Mouse (Mus musculus): ENCODE results near the gene Sytl2. TPM values are rescaled to one million over a fixed set of nuclear protein-coding genes. Genes with fewer than 3 reads are reported as not detected.

The Sytl2 gene
- 10.1 and 11.1 TPM in 2 replicates for polyA plus RNA-seq (2015; fragmentation: Nextera tagmentation; extraction: Ambion mirVana)

DNA sequence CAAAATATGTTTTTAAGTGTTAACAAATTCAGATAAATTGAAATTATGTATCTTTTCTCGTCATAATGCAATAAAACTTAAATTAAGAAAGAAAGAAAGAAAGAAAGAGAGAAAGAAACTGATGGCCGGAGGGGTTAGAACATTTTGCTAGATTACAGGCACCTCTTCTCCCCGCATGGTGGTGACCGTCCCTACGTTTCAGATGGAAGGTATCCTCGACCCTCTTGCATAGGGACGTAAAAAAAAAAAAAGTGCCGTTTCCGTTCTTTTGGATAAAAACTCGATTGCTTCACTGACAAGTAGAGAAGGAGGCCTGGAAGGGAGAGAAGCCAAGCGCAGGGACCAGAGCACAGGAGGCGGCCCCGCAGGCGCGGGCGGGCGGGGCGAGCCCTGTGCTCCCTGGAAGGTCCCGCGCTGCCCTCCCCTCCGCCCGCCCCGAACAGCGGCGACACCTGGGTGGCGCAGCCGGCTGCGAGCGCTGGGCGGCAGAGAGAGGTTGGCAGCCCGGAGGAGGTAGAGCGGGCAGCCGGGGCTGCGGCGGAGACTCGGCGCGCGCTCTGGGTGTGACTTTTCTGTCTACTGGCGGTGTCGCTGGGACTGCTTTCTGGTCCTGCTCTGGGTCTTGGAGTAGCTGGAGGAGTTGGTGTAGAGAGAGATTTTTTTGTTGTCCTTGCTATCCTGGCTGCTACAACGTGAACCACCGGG is at the start of gene Sytl2:
Gene Sytl2 (plus strand): TSS at position 311 of the 705 bp plus-strand sequence.
- ATAC-seq (ENCODE audit: low FRiP score, low TSS enrichment) = peak; percentile 94
- peak within 1 kb of the TSS; percentile 59 for H3K4me3 ChIP-seq (ENCODE audit: low read length)
- H3K27ac ChIP-seq (ENCODE audit: low read length) = 0 out of 2 replicates have a peak within 1 kb of the TSS, but pooled peaks have one; percentile 20
- peak within 1 kb of the TSS; percentile 70 for H3K9ac ChIP-seq (replicated peaks; ENCODE audit: low read length)
- WGBS = 1% methylated on average over 43 of the region's 43 CpGs
- H3K9me3 ChIP-seq (ENCODE audit: low read length) = no peaks in the 10 kb centered on the region
- H3K4me2 ChIP-seq (replicated peaks; ENCODE audit: low read depth, low read length) = peak within 1 kb of the TSS; percentile 98
- H3K36me3 ChIP-seq (ENCODE audit: insufficient read depth, low read length) = no peaks in the 10 kb centered on the region
- H3K4me1 ChIP-seq (ENCODE audit: insufficient read depth, low read length) = no peaks in the 10 kb centered on the region; the same call in 1 of the 2 replicates
- no peaks in the 10 kb centered on the region for H3K27me3 ChIP-seq (ENCODE audit: insufficient read depth, low read length)

DNA sequence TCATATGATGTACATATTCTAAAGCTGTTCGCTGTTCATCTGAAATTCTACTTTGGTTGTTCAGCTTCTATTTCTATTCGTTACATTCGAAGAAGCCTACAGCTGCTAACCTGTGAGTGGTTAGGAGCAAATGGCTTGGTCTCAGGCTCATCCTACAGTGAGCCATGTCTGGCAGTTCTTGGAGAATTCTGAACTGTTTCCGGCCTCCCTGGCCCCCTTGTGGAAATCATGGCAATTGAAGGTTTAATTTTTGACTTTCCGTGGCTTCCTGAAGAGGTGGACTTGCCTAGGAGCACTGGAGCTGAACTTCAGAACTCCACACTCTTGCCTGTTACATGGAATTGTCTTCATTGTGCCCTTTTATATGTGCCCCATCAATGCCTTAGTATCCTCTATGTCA is 49.1 kb upstream of the Sytl2 start:
- no peak for ATAC-seq (ENCODE audit: low FRiP score, low TSS enrichment)
- no peak overlapping the region for H3K4me2 ChIP-seq (replicated peaks; ENCODE audit: low read depth, low read length)
- H3K4me1 ChIP-seq (ENCODE audit: insufficient read depth, low read length) = no peaks in the 10 kb centered on the region
- H3K9ac ChIP-seq (replicated peaks; ENCODE audit: low read length) = no peak overlapping the region
- WGBS = 72% methylated on average over 5 of the region's 5 CpGs
- H3K4me3 ChIP-seq (ENCODE audit: low read length) = no peak overlapping the region
- H3K36me3 ChIP-seq (ENCODE audit: insufficient read depth, low read length) = no peaks in the 10 kb centered on the region
- H3K27me3 ChIP-seq (ENCODE audit: insufficient read depth, low read length) = no peaks in the 10 kb centered on the region
- H3K27ac ChIP-seq (ENCODE audit: low read length) = no peak overlapping the region
- H3K9me3 ChIP-seq (ENCODE audit: low read length) = no peaks in the 10 kb centered on the region

DNA sequence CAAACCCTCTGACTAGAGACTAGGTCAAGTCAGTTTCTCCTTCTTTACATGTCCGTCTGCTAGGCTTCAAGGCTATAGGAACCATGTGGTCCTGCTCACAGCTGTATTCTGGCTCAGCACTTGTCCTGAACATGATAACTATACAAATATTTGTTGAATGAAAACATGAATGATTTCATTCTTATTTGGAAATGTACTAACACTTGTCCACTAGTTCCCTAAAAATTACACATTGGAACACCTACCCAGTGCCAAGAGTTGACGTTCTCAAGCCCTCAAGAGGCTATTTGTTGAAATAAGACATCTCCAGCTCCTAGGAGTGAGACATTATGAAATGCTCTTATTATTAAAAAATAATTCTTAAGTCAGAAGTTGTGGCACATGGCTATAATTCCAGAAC is 43.4 kb upstream of the Sytl2 start:
- Histone ChIP-seq H3K4me3 (ENCODE audit: low read length) (no peak overlapping the region), H3K27ac (ENCODE audit: low read length) (no peak overlapping the region), H3K9ac (replicated peaks; ENCODE audit: low read length) (no peak overlapping the region), H3K4me1 (ENCODE audit: insufficient read depth, low read length) (no peaks in the 10 kb centered on the region), H3K27me3 (ENCODE audit: insufficient read depth, low read length) (0 out of 2 replicates have a peak, but pooled peaks cover 2% of the 10 kb centered on the region), H3K9me3 (ENCODE audit: low read length) (no peaks in the 10 kb centered on the region), H3K4me2 (replicated peaks; ENCODE audit: low read depth, low read length) (no peak overlapping the region), H3K36me3 (ENCODE audit: insufficient read depth, low read length) (no peaks in the 10 kb centered on the region)
- no peak for ATAC-seq (ENCODE audit: low FRiP score, low TSS enrichment)
- WGBS = 85% methylated on average over 2 of the region's 2 CpGs

DNA sequence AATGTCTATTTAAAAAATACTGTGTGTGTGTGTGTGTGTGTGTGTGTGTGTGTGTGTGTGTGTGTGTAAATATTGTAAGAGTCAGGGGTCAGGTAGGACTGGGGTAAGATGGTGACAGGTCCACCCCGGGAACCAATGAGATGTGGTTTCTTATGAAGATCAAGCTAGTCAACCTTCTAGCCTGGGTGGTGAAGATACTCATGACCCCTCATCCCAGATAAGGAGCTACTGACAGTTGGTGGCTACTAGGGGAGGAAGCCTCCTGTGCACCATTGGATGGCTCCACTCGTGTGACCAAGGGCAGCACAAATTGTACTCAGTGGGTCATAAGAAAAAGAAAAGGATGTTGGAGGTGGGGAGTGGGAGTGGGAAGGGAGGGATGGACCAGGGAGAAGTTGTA is 42.2 kb upstream of the Sytl2 start:
- Histone ChIP-seq H3K36me3 (ENCODE audit: insufficient read depth, low read length) (no peaks in the 10 kb centered on the region), H3K4me1 (ENCODE audit: insufficient read depth, low read length) (no peaks in the 10 kb centered on the region), H3K4me3 (ENCODE audit: low read length) (no peak overlapping the region), H3K4me2 (replicated peaks; ENCODE audit: low read depth, low read length) (no peak overlapping the region), H3K27ac (ENCODE audit: low read length) (no peak overlapping the region), H3K9ac (replicated peaks; ENCODE audit: low read length) (no peak overlapping the region), H3K27me3 (ENCODE audit: insufficient read depth, low read length) (0 out of 2 replicates have a peak, but pooled peaks cover 2% of the 10 kb centered on the region), H3K9me3 (ENCODE audit: low read length) (no peaks in the 10 kb centered on the region)
- 76% methylated on average over 2 of the region's 2 CpGs for WGBS
- ATAC-seq (ENCODE audit: low FRiP score, low TSS enrichment) = no peak

DNA sequence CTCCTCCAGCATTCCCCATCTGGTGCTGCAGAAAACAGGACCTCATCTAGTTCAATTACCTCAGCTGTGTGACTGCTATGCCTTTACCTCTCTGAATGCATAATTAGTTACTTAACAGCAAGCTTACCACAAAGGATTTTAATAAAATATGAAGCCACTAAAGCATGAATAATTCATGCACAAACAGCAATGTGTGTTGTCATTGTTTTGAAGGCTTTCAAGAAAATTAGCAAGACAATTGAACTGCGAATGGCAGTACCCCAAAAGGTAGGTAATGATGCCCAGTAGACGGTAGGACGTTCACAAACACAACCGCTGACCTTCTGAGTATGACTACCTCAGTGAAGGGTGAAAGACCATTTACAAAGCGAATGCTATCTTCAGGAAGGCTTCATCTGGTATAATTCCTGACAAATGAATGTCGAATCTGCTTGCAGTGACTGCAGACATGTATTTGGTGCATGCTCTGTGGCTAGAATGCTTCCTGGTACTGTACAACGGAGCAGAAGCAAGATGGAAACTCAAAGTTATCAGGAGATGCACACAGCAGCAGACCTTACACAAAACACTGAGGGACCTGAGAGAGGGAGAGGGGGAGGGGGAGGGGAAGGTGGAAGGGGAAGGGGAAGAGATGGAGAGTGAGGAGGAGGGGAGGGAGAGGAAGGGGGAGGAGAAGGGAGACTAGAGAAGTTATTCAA is 40.0 kb upstream of the Sytl2 start:
- no peak overlapping the region for H3K4me2 ChIP-seq (replicated peaks; ENCODE audit: low read depth, low read length)
- H3K9me3 ChIP-seq (ENCODE audit: low read length) = no peaks in the 10 kb centered on the region
- WGBS = 33% methylated on average over 7 of the region's 7 CpGs
- H3K36me3 ChIP-seq (ENCODE audit: insufficient read depth, low read length) = no peaks in the 10 kb centered on the region
- no peak overlapping the region for H3K27ac ChIP-seq (ENCODE audit: low read length)
- H3K4me3 ChIP-seq (ENCODE audit: low read length) = no peak overlapping the region
- H3K27me3 ChIP-seq (ENCODE audit: insufficient read depth, low read length) = 0 out of 2 replicates have a peak, but pooled peaks cover 2% of the 10 kb centered on the region
- H3K4me1 ChIP-seq (ENCODE audit: insufficient read depth, low read length) = 0 out of 2 replicates have a peak, but pooled peaks cover 5% of the 10 kb centered on the region
- H3K9ac ChIP-seq (replicated peaks; ENCODE audit: low read length) = no peak overlapping the region
- ATAC-seq (ENCODE audit: low FRiP score, low TSS enrichment) = no peak

DNA sequence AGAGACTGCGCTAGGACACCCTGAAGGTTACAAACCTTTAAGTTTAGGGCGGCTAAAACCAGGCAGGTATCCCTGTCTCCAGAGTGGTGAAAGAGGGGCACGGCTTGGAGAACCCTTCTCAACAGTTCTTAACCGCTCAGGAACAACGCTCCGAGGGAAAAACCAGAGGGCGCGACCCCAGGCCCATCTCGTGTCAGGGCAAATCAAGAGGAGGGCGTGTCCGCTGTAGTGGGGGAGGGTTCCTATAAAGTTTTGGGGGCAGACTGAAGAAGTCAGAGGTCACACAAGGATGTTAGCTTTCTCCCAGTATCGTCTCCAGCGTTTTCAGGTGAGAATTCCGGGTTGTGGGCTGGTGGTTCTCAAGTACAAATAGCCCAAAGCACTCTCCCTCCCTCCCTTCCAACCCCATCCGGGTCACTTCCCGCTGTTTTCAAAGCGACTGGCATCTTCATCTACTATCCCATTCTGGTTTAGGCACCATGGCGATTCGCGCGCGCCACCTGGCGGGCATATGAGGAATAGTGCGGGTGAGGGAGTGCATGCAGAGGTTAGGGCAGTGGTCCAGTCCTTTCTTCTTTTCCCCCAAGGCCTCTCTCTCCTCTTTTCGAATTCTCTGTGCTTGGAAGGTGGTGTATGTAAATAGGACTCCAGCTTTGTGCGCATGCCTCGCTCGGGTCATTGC is 36.6 kb upstream of the Sytl2 start, which contains the start of gene Ccdc83:
Gene Ccdc83 (minus strand): TSS at position 489 of the 682 bp plus-strand sequence.
- peak within 1 kb of the TSS; percentile 61 for H3K4me2 ChIP-seq (replicated peaks; ENCODE audit: low read depth, low read length)
- H3K27ac ChIP-seq (ENCODE audit: low read length) = no peak within 1 kb of the TSS
- H3K9me3 ChIP-seq (ENCODE audit: low read length) = no peaks in the 10 kb centered on the region
- H3K27me3 ChIP-seq (ENCODE audit: insufficient read depth, low read length) = 0 out of 2 replicates have a peak, but pooled peaks cover 2% of the 10 kb centered on the region
- peak; percentile 91 for ATAC-seq (ENCODE audit: low FRiP score, low TSS enrichment)
- H3K4me1 ChIP-seq (ENCODE audit: insufficient read depth, low read length) = 0 out of 2 replicates have a peak, but pooled peaks cover 5% of the 10 kb centered on the region
- WGBS = 5% methylated on average over 28 of the region's 28 CpGs
- H3K36me3 ChIP-seq (ENCODE audit: insufficient read depth, low read length) = no peaks in the 10 kb centered on the region
- peak within 1 kb of the TSS; percentile 44 for H3K9ac ChIP-seq (replicated peaks; ENCODE audit: low read length)
- peak within 1 kb of the TSS; percentile 34 for H3K4me3 ChIP-seq (ENCODE audit: low read length)

DNA sequence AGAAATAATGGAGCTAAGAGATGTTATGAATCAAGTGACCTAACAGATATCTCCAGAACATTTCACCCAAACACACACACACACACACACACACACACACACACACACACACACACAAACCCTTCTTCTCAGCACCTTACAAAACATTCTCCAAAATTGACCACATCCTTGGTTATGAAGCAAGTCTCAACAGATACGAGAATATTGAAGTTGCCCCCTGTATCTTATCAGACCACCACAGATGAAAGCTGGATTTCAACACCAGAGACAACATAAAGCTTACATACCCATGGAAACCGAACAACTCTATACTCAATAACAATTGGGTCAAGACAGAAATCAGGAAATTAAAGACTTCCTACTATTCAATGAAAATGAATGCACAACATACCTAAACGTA is 31.9 kb upstream of the Sytl2 start:
- Histone ChIP-seq H3K4me3 (ENCODE audit: low read length) (no peak overlapping the region), H3K4me2 (replicated peaks; ENCODE audit: low read depth, low read length) (no peak overlapping the region), H3K9me3 (ENCODE audit: low read length) (no peaks in the 10 kb centered on the region), H3K9ac (replicated peaks; ENCODE audit: low read length) (no peak overlapping the region), H3K27me3 (ENCODE audit: insufficient read depth, low read length) (no peaks in the 10 kb centered on the region), H3K36me3 (ENCODE audit: insufficient read depth, low read length) (no peaks in the 10 kb centered on the region), H3K27ac (ENCODE audit: low read length) (no peak overlapping the region), H3K4me1 (ENCODE audit: insufficient read depth, low read length) (0 out of 2 replicates have a peak, but pooled peaks cover 3% of the 10 kb centered on the region)
- no peak for ATAC-seq (ENCODE audit: low FRiP score, low TSS enrichment)
- 79% methylated on average over 3 of the region's 3 CpGs for WGBS

DNA sequence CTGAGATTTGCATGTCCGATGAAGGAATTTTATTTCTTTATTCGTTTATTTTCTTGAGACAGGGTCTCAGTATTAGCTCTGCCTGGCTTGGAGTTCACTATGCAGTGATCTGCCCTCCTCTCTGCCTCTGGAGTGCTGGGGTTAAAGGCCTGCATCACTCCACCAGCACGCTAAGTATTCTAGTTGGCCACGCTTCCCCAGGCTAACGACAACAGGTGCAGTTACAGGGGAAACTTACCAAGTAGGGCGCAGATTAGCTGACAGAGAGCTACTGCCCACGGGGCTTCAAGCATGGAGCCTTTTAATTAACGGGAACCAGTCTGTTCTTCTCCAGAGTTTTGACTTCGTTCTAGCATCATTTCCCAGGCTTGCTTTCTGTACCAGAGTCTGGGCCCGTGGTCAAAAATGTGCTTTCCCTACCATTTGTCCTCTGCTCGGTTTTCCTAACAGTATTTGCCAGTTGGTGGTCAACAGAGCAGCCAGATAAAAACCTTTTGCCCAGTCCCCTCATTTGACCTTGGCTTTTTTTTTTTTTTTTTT is 27.4 kb upstream of the Sytl2 start:
- Histone ChIP-seq H3K4me2 (replicated peaks; ENCODE audit: low read depth, low read length) (no peak overlapping the region), H3K36me3 (ENCODE audit: insufficient read depth, low read length) (no peaks in the 10 kb centered on the region), H3K9ac (replicated peaks; ENCODE audit: low read length) (no peak overlapping the region), H3K27me3 (ENCODE audit: insufficient read depth, low read length) (no peaks in the 10 kb centered on the region), H3K27ac (ENCODE audit: low read length) (no peak overlapping the region), H3K9me3 (ENCODE audit: low read length) (no peaks in the 10 kb centered on the region), H3K4me3 (ENCODE audit: low read length) (no peak overlapping the region), H3K4me1 (ENCODE audit: insufficient read depth, low read length) (peaks cover 13% of the 10 kb centered on the region; the same call in 1 of the 2 replicates)
- no peak for ATAC-seq (ENCODE audit: low FRiP score, low TSS enrichment)
- WGBS = 49% methylated on average over 11 of the region's 11 CpGs

DNA sequence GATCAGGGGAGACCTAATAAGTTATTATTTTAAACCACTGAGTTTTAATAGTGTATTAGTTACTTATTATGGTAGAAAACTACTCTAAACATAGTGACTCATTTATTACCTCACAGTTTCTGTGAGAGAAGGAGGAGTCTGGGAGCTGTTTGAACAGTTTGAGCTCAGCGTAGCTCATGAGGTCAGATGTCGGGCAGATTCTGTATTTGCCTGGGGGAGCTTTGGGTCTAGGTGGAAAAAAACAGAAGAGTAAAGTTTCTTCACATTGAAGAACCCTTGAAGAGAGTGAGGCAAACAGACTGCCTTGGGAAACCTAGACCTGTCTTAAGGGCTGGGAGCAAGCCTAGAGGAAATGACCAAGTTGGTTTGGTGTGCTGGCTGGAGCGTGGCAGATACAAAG is 24.8 kb upstream of the Sytl2 start:
- Histone ChIP-seq H3K9me3 (ENCODE audit: low read length) (no peaks in the 10 kb centered on the region), H3K27me3 (ENCODE audit: insufficient read depth, low read length) (no peaks in the 10 kb centered on the region), H3K9ac (replicated peaks; ENCODE audit: low read length) (no peak overlapping the region), H3K4me3 (ENCODE audit: low read length) (no peak overlapping the region), H3K4me1 (ENCODE audit: insufficient read depth, low read length) (peaks cover 21% of the 10 kb centered on the region; the same call in 1 of the 2 replicates), H3K36me3 (ENCODE audit: insufficient read depth, low read length) (no peaks in the 10 kb centered on the region), H3K27ac (ENCODE audit: low read length) (peak overlapping the region; percentile 69; the same call in 1 of the 2 replicates), H3K4me2 (replicated peaks; ENCODE audit: low read depth, low read length) (0 out of 2 replicates have a peak overlapping the region, but pooled peaks have one; percentile 11)
- whole genome bisulfite sequencing = 35% methylated on average over 3 of the region's 3 CpGs
- ATAC-seq (ENCODE audit: low FRiP score, low TSS enrichment) = peak; percentile 77
